Mouse (Mus musculus): ENCODE results near the gene Foxp1. TPM values are rescaled to one million over a fixed set of nuclear protein-coding genes. Genes with fewer than 3 reads are reported as not detected.

The Foxp1 gene
- total RNA-seq (2021) = 100 to 1,000 TPM; 142 TPM

DNA sequence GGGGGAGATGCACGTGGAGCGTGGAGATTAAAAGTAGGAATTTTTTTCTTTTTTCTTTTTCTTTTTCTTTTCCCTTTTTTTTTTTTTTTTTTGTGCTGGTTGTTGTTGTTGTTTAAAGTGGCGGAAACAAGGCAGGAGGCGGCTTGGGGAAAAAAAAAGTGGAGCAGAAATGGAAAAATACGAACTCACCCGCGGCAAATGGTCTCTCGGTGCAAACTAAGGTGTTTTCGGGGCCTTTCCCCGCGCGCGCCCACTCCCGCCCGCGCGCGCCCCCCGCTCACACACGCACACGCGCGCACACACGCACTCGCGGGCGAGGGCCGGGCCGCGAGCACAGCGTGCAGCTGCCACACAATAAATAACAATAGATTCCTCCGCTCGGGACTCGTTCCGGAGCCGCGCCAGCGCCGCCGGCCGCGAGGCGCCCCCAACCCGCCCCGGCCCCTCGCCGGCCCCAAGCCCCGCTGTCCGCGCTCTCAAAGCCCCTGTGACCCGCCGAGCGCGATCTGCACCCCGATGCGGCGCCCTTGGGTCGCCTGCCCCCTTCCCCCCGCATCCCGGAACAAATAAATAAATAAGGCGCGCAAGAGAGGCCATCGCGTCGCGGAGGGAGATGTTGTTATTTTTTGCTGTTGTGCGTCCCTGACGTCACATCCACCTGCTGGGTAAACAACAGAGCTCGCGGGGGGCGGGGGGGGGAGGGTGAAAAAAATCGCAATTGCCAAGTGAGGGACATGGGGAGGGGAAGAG is at the start of gene Foxp1:
Foxp1 (minus strand) TSS at position 363 of the 750 bp plus-strand sequence.
- DNase-seq (ENCODE audit: low spot score in 2 of 2) = peak; percentile 72 to 79
- intact Hi-C loops (cut with DNase I) = loop anchor here (5.0 to 10.0 kb wide), 5 partner anchors 35 to 998 kb away; no protein-coding TSS in a partner anchor

DNA sequence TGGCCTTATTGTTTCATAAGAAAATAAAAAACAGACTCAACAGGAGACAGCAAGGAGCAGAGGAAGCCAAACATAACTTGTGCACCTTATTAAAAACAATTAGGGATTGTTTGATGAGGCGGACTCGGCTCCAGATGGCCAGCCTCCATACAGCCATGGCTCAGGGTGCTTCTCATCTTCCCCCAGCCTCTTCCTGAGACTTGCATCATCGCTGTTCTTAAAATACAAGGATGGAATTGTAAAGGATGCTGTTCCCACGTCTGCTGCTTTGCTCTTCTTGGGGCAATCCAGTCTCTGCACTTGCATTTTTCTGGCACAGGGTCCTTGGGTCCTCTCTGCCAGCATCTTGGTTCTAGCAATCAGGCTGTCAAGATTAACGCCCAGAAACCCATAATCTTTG is 49.5 kb upstream of the Foxp1 start:
- DNase-seq (ENCODE audit: low spot score in 2 of 2) = peak in 1 of 2 experiments; percentile 21
- intact Hi-C loops (cut with DNase I) = no loop called here

DNA sequence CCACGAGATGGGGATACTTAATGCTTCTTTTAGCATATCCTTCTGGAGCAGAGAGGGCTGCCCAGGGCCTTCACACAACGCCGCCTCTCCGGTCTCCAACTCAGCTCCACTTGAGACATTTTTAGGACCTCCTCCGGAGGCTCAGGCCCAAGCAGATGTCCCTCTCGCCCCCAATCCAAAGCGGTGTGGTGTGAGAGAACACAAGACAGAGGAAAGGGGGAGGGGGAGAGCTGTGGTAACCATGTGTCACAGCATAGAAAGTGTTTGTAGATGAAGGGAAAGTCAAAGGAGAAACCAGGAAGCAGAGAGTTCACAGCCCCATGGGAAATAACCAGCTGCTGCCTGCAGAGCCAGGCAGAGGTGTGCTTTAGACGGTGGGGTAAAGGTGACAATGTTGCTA is 44.4 kb upstream of the Foxp1 start:
- peak; percentile 43 to 60 for DNase-seq (ENCODE audit: low spot score in 2 of 2)
- intact Hi-C loops (cut with DNase I) = no loop called here

DNA sequence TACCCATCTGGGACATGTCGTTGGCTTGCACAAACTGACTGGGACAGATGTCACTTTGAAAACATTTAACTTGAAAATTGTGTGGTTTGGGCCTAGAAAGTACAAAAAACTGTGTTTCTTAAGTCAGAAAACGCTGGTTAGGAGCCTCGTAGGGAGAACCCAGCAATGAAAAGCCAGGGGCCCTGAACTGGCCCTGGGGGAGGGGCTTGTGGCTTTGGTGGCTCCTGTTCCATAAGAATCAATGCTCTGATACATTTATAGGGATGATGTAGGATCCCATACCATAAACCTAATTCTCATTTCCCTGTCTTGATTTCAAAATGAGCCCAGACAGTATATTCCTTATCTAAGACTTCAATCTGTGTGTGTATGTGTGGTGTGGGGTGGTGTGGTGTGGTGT is 42.2 kb upstream of the Foxp1 start:
- no peak for DNase-seq (ENCODE audit: low spot score in 2 of 2)
- intact Hi-C loops (cut with DNase I) = no loop called here

DNA sequence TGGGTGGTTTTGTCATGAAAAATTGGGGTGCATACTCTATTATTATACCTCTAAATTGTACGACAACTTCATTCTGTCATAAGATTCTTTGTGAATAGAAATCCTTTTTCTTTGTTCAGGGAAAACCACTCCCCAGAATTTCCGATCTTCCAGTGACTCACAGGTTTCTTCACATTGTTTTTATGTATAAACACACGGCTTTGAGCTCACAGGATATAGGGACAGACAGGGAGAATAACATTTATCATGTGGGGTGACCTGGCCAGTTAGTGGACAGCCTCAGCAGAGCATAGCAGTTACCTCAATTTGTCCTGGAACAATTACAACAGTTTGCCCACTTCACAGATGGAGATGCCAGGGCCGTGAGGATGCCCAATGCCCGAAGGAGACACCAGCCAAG is 34.4 kb upstream of the Foxp1 start:
- DNase-seq (ENCODE audit: low spot score in 2 of 2) = no peak
- intact Hi-C loops (cut with DNase I) = no loop called here

DNA sequence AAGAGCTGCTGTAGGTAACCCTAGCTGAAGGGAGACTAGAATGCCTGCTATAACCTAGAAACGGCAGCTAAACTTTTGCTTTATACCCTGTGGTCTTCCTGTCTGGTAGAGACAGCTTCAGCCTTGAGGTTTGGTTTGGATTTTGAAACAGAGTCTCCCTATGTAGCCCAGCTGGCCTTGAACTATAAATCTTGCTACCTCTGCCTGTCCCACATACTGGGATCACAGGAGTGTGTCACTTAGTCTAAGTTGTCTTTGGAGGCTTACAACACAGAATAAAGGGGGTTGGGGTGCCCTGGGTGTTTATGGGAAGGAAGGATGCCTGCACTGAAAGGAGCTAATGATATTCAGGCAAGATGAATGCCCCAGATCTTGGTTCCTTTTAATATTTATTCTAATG is 30.3 kb upstream of the Foxp1 start:
- no peak for DNase-seq (ENCODE audit: low spot score in 2 of 2)
- intact Hi-C loops (cut with DNase I) = no loop called here

DNA sequence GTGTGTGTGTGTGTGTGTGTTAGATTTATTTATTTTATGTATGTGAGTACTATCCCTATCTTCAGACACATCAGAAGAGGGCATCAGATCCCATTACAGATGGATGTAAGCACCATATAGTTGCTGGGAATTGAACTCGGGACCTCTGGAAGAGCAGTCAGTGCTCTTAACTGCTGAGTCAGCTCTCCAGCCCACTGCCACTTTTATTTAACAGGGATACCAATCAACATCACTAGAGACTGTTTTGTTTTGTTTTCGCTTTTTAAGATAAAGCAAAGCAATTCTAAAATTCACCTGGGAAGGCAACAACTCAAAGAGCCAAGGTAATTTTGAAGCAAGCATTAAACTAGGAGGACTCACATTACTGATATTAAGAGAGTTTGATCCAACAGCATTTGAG is 23.9 kb upstream of the Foxp1 start:
- intact Hi-C loops (cut with DNase I) = no loop called here
- no peak for DNase-seq (ENCODE audit: low spot score in 2 of 2)

DNA sequence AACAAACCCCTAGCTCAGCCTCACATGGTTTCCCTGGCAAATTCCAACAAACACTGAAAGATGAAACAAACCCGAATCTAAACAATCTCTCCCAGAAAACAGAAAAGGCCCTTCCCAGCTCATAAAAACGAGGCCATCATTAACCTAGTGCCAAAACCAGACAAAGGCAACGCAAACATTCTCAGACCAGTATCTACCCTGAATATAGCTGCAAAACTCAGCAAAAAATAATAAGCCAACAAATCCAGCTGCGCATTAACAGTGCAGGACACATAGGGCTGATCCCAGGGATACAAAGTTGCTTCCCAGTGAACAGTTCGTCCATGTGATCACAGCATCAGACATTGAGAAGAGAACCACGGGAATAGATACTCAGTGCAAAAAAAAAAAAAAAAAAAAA is 22.9 kb upstream of the Foxp1 start:
- DNase-seq (ENCODE audit: low spot score in 2 of 2) = no peak
- intact Hi-C loops (cut with DNase I) = no loop called here

DNA sequence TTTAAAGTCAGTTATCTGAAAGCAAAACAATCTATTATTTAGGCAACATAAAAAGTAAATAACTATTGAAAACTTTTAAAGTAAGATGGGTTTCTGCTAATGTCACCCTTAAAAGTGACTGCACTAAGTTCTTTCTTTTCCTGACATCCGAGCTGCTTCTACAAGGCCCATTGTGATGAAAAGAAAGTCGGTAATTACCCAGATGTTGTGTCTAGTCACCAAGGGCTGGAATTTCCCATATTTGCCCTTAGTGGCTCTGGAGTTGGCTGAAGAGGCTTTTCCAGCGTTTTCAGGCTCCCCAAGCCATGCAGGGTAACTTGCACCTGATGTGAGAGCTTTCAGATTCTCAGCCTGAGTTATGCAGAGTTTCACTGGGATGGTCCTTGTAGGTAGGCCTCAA is 18.6 kb upstream of the Foxp1 start:
- intact Hi-C loops (cut with DNase I) = no loop called here
- DNase-seq (ENCODE audit: low spot score in 2 of 2) = no peak

DNA sequence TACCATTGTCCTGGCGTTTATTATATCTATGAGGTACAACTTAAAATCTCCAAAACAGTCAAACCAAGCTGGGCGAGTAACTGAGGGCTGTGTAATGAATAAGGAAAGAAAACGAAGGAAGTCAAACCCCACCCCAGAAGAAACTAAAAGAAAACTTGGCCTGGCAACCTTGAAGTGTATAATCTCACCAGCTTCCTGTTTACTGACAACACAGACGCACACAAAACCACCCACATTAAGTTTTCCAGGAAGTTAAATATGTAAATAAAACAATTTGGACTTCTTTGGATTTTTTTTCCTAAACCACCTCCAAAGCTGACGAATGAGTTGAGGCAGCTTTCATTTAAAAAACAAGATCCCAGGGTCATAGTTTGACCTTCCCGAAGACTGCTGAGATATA is 18.1 kb upstream of the Foxp1 start:
- DNase-seq (ENCODE audit: low spot score in 2 of 2) = no peak
- intact Hi-C loops (cut with DNase I) = no loop called here

DNA sequence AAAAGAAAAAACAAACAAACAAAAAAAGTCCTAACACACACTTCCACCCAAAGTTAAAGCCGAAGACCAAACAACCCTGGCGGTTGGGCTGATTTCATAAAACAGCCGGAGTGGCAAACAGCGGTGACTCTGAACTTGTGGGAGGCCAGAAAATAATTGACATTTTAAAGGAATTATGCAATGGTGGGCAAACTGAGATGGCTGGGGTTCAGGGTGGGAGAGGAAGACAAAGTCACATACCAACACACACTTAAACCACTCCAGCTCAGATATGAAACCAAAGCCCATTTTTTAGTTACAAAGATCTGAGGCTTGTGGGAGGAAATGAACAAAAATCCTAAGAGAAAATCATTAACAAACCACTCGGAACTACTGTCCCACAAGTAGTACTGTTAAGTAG is 17.6 kb upstream of the Foxp1 start:
- intact Hi-C loops (cut with DNase I) = no loop called here
- no peak for DNase-seq (ENCODE audit: low spot score in 2 of 2)

DNA sequence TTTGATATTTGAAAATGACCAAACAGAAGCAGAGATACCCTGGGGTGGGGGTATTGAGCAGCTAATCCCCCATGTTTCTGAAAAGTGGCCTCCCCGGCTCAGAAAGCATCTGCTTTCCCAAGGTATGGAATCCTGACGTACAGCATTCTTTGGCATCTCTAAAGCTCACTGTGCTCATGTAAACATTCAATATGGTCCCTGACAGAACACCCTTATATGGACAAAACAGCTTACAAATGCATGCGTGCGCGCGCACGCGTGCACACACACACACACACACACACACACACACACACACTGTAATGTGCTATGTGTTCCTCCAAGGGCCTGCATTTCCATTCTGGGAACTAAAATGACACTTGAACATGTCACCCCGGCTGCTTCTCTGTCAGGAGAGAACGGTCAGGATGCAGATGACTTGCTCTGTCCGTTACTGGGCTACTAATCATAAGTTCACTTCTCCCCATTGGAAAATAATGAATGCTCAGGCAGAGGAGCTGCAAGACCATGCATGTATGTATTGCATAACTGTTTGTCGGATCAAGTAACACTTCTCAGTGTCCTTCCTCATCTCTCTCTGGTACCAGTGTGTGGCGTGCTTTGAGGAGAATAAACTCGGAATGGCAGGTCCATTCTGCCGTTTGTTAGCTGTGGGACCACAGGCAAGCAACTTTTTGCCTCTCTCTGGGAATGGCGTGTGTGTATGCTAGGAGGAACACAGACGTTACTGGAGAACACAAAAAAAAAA is 15.8 kb upstream of the Foxp1 start:
- intact Hi-C loops (cut with DNase I) = no loop called here
- DNase-seq (ENCODE audit: low spot score in 2 of 2) = no peak

DNA sequence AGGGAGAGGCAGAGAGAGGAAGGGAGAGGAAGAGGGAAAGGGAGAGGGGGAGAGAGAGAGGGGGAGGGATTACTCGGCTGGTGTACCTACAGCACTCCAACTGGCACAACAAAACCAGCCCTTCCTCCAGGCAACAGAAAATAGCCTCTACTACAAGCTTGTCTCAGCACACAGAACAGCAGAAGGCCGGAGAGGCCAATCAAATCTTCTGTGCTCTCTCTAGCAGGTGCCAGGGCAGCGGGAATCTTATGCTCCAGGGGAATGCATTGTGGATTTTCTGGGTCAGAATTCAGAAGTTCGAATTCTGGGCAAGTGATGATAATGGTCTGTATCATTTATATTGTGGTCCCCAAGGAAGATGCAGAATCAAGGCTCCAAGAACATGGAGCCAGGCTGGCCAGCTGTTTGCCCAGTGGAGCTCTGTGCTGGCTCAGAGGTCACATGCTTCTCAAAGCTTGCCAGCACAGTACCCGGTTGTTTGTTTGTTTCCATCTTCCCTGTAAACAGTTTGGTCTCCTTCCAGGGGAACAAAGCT is 11.8 kb upstream of the Foxp1 start:
- no peak for DNase-seq (ENCODE audit: low spot score in 2 of 2)
- intact Hi-C loops (cut with DNase I) = no loop called here

DNA sequence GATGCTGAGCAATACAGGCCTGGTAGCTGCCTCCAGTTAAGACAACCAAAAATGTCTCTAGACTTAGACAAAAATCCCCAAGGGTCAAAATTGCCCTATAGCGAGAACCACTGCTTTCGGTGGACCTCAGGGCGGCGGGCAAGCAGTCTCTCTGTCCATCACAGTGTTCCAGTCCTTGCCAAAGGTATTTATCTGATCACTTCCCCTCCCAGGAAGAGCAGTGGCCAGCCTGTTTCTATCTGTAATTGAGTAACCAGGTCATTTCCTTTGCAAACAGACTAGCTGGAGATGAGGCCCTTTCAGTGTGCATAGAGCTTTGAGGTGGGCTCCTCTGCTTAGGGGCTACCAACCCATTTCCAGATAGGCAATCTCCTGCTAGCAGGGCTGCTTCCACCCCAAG is 9.9 kb upstream of the Foxp1 start:
- intact Hi-C loops (cut with DNase I) = no loop called here
- DNase-seq (ENCODE audit: low spot score in 2 of 2) = no peak

DNA sequence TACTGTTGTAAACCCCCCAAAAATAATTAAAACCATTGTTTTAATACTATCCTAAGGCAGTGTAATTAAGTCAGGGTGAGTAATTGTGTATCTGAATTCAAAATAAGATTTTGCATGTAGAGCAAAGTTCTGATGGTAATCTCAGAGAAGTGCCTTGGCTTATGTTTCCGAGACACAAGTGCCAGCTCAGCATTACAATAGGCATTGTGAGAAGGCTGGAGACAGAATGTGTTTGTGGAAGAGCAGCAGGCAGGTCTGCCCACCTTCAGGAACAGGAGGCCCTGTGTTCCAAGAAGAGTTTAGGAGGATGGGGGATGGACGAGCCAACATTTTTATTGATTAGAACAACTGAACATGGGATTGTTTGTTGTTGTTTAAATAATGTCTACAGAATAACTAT is 6.5 kb upstream of the Foxp1 start:
- no peak for DNase-seq (ENCODE audit: low spot score in 2 of 2)
- intact Hi-C loops (cut with DNase I) = loop anchor here (10.0 kb wide), 1 partner anchor 1004 kb away; no protein-coding TSS in a partner anchor

DNA sequence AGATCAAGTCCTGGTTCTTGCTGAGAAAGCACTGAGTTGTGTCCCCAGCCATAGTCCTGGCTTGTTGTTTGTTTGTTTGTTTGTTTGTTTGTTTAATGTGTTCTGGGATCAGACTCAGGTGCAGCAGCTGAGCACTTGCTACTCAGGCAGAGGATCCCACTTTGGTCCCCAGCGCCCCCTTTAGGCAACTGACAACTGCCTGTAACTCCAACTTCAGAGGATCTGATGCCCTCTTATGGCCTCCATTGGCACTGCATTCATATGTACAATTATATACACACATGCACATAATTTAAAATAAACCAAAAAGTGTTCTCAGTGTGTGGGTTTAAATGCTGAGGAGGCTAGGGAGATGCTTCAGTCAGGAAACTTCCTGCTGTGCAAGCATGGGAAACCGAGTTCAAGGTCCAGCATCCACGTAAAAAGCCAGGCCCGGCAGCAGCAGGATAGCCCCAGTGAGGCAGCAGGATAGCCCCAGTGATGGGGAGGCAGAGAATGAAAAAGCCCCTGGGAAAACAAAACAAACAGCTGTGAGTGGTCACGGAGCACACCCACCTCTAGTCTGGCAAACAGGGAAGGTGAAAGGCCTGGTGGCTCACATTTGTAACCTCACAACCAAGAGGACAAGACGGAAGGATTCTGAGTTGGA is 5.1 kb upstream of the Foxp1 start:
- intact Hi-C loops (cut with DNase I) = loop anchor here (10.0 kb wide), 1 partner anchor 1003 kb away; no protein-coding TSS in a partner anchor
- no peak for DNase-seq (ENCODE audit: low spot score in 2 of 2)

DNA sequence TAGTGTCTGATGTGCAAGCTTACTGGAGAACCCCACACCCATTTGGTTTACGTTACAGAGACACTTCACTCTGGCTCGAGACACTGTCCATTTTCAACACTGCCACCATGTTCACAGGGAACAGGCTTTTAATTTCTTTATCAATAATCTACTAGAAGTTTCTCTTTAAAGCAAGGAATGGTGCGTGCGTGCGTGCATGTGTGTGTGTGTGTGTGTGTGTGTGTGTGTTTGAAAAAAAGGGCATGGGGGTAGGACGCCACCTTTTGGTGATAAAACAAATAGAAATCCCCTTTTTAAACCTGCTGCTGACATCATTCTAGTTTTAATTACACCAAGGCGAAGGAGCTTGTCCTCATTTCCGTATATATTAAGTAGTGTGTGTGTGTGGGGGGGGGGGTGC is 2.8 kb upstream of the Foxp1 start:
- intact Hi-C loops (cut with DNase I) = loop anchor here (10.0 kb wide), 1 partner anchor 1001 kb away; no protein-coding TSS in a partner anchor
- no peak for DNase-seq (ENCODE audit: low spot score in 2 of 2)

DNA sequence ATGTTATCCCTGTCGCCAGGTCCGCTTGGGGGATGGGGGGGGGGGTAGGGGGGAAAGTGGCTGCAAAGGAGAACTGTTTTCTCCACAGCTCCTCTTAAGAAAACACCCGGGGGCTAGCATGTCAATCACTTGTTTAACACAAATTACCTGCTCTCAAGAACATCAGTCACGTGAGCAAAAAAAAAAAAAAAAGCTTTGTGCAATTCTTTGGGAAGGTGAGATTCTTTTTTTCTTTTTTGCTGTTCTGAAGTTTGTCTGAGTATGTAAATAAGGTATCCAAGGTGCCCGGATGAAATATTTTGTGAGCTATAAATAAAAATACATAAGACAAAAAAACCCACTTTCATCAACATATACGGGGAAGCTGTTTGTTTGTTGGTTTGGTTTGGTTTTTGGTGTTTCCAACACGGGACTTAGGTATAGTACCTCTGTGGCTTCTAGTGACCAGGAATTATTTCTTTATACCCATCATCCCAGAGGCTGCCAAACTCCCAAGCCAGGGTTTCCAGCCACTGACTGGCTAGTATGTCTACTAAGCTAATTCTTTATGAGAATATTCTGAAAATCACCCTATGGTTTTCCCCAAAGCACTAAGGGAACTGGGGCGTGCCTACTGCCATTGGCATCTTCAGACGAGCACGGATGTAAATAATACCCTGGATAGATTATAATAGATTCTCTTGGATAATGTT is 1.3 kb upstream of the Foxp1 start:
- DNase-seq (ENCODE audit: low spot score in 2 of 2) = no peak
- intact Hi-C loops (cut with DNase I) = loop anchor here (5.0 to 10.0 kb wide), 5 partner anchors 37 to 999 kb away; no protein-coding TSS in a partner anchor

DNA sequence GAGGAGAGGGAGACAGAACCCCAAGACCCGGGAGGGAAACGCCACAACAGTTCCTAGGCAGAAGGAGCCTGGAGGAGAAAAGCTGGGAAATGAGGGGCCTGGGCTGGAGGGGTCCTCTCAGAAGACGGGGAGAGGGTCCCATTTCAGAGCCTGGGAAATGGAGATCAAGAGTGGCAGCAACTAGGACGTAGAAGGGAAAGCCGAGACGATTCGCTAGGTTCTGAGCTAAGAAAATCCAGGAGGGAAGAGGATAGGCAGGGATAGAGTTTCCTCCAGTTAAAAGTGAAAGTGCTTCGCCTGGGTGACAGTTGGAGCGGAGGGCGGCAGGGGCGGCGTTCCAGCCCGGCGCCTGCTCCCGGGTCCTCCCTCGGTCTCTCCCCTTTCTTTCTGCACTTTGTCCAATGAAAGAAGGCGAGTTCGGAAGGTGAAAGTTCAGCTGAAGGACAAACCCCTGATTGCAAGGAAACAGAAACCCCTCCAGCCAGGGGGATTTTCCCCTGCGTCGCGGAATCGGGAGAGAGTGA is 650 bp upstream of the Foxp1 start:
- DNase-seq (ENCODE audit: low spot score in 2 of 2) = peak in 1 of 2 experiments; percentile 74
- intact Hi-C loops (cut with DNase I) = loop anchor here (5.0 to 10.0 kb wide), 5 partner anchors 36 to 998 kb away; no protein-coding TSS in a partner anchor
